Mouse (Mus musculus) limb, embryonic 14.5 days (tissue): ENCODE measurements at regions not wholly inside any gene's neighbourhood (a gene's known extent, or its start where the extent isn't known, plus 50 kb on each side); places are given as distances from the start of the nearest gene placed in this dataset.

Source experiments
- ATAC-seq: fragments of 200-750 bp; cut with Nextera tagmentation; 2 replicates; pipeline ENCODE4 v1.8.0; 2017; ENCODE audit warnings: low read depth, moderate number of reproducible peaks, moderate TSS enrichment; ENCODE audit not compliant: low FRiP score
- DNase-seq: peaks from one replicate; pipeline ENCODE4 v3.0.0-alpha.2; 2015; ENCODE audit warnings: low spot score
- H3K27ac ChIP-seq: fragments of 300-500 bp; sonication (generic); replicated peaks from 2 replicates; pipeline ENCODE4 v1.5.1; 2014; ENCODE audit warnings: low read depth, mild to moderate bottlenecking, low read length, moderate library complexity, mixed read lengths
- H3K27me3 ChIP-seq: fragments of 300-500 bp; sonication (generic); 2 replicates; pipeline ENCODE4 v1.6.1; 2014; ENCODE audit warnings: low read length, mixed read lengths; ENCODE audit not compliant: control insufficient read depth, insufficient read depth
- H3K36me3 ChIP-seq: fragments of 300-500 bp; sonication (generic); 2 replicates; pipeline ENCODE4 v1.6.1; 2014; ENCODE audit warnings: mild to moderate bottlenecking, low read length, moderate library complexity, mixed read lengths; ENCODE audit not compliant: control insufficient read depth, insufficient read depth
- H3K4me1 ChIP-seq: fragments of 300-500 bp; sonication (generic); 2 replicates; pipeline ENCODE4 v1.6.1; 2014; ENCODE audit warnings: antibody characterized with exemption, low read length, mixed read lengths; ENCODE audit not compliant: control insufficient read depth, insufficient read depth
- H3K4me2 ChIP-seq: fragments of 300-500 bp; sonication (generic); replicated peaks from 2 replicates; pipeline ENCODE4 v1.6.1; 2014; ENCODE audit warnings: low read depth, mild to moderate bottlenecking, low read length, moderate library complexity; ENCODE audit not compliant: severe bottlenecking
- H3K4me3 ChIP-seq: fragments of 300-500 bp; sonication (generic); replicated peaks from 2 replicates; pipeline ENCODE4 v1.5.1; 2014; ENCODE audit warnings: low read length
- H3K9ac ChIP-seq: fragments of 300-500 bp; sonication (generic); 2 replicates; pipeline ENCODE4 v1.6.1; 2014; ENCODE audit warnings: mild to moderate bottlenecking, low read depth, low read length, moderate library complexity; ENCODE audit not compliant: severe bottlenecking
- H3K9me3 ChIP-seq: fragments of 300-500 bp; sonication (generic); 2 replicates; pipeline ENCODE4 v1.6.1; 2016; ENCODE audit warnings: low read length; ENCODE audit not compliant: control insufficient read depth
- POLR2A ChIP-seq: fragments of 200-500 bp; IDR thresholded peaks from 2 replicates; pipeline ENCODE4 v1.8.0; 2012; ENCODE audit warnings: inconsistent platforms, mild to moderate bottlenecking, moderate library complexity, borderline replicate concordance; ENCODE audit not compliant: insufficient read depth, insufficient read length; ENCODE audit errors: extremely low read depth
- WGBS: fragments of 180-500 bp; shearing (Covaris S2); extraction: QIAGEN DNeasy Blood & Tissue Kit; methylation state at CpG from one replicate; pipeline ENCODE4 v1.1.7; 2014; 5-methylcytosine and 5-hydroxymethylcytosine counted together

DNA sequence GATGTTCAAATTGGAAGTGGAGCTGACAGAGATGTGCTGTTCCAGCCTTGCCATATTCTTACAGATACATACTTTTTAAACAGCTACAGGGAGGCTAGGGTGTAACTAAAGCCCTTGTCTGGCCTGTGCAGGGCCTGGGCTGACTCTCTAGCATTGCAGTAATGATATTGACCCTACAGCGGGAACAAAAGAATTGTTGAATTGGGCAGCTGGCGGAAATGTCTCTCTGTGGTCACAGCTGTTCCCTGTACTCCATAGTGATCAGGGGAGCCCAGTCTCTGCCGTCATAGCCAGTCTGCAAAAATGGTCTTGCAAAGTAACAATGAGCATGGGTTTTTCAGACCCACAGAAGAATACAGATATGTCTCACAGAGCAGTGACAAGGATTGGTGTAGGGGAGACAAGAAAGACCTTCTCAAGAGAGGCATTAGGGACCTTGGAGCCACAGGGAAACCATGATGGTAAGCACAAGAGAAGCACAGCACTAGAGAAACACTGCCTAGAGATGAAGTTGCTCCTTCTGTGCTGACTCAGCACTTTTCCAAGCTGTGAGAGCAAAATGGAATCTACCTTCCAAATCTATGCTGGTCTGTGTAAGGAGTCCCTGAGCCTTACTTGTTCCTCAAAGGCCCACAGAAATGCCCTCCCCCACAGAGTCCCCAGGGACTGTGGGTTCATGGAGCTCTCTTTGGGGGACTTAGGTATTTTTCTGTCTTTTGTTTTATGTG, 111.2 kb upstream of the Gm12830 start:
- Histone ChIP-seq H3K27me3 (0 out of 2 replicates have a peak, but pooled peaks cover 4% of the 10 kb centered on the region), H3K4me2 (no peak overlapping the region), H3K36me3 (no peaks in the 10 kb centered on the region), H3K9ac (no peak overlapping the region), H3K27ac (no peak overlapping the region), H3K4me3 (no peak overlapping the region), H3K4me1 (peaks cover 4% of the 10 kb centered on the region), H3K9me3 (no peaks in the 10 kb centered on the region)
- peak; percentile 29 for DNase-seq
- WGBS = 78% methylated on average over 3 of the region's 3 CpGs
- no peak for TF ChIP-seq POLR2A
- peak; percentile 66; the same call in 1 of the 2 replicates for ATAC-seq

DNA sequence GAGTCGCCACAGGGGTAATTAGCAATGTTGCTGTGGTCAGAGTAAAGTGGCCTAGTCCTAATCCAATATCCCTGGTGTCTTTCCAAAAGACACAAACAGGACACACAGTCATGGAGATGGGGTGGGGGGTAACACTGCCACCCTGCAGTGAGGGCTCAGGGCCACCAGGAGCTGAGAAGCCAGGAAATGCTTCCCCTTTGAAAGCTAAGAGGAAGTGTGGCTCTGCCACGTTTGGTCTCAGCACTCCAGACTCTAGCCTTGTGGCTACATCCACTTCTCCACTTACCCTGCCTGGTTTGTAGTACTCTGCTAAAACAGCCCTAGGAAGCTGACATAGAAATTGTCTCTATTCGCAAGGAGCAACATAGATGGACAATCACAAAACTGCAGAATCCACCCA, 110.4 kb upstream of the Gm12830 start:
- DNase-seq (no peak), ATAC-seq (no peak)
- Histone ChIP-seq H3K4me2 (no peak overlapping the region), H3K27me3 (0 out of 2 replicates have a peak, but pooled peaks cover 4% of the 10 kb centered on the region), H3K9ac (no peak overlapping the region), H3K36me3 (no peaks in the 10 kb centered on the region), H3K9me3 (no peaks in the 10 kb centered on the region), H3K4me3 (no peak overlapping the region), H3K4me1 (no peaks in the 10 kb centered on the region), H3K27ac (no peak overlapping the region)
- 58% methylated on average over 3 of the region's 3 CpGs for WGBS
- no peak for TF ChIP-seq POLR2A

DNA sequence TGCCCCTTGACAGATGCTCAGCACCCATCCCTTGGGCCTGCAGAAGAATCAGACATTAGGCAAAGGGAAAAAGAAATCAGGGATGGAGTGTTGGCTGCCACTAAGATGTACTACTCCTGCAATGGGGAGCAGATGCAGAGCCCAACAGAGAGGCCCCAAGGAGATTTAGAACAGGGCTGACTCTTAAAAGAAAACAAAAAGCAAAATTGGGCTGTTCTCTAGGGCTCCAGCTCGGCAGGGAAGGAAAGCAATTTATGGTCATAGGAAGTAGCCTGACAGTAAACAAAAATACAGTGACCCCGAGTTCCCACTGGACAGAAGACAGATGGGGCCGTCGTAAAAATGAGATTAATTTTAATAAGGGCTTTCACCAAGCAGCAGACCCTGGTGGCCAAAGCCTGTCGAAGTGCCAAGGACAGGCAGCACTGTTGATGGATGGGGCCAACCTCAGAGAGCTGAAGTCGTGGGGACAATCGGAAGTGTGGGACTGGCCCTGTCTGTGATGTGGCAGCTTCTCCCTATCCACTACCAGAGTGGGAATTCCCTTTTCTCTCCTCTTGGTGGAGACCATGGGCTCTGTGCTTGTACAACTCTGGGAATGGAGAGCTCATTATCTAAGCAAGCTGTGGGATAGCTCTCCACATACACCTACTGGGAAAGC, 109.4 kb upstream of the Gm12830 start:
- Histone ChIP-seq H3K4me1 (no peaks in the 10 kb centered on the region), H3K27me3 (0 out of 2 replicates have a peak, but pooled peaks cover 4% of the 10 kb centered on the region), H3K4me2 (no peak overlapping the region), H3K4me3 (no peak overlapping the region), H3K27ac (no peak overlapping the region), H3K9ac (no peak overlapping the region), H3K36me3 (no peaks in the 10 kb centered on the region), H3K9me3 (no peaks in the 10 kb centered on the region)
- TF ChIP-seq POLR2A = no peak
- 19% methylated on average over 7 of the region's 7 CpGs for WGBS
- DNase-seq (no peak), ATAC-seq (no peak)

DNA sequence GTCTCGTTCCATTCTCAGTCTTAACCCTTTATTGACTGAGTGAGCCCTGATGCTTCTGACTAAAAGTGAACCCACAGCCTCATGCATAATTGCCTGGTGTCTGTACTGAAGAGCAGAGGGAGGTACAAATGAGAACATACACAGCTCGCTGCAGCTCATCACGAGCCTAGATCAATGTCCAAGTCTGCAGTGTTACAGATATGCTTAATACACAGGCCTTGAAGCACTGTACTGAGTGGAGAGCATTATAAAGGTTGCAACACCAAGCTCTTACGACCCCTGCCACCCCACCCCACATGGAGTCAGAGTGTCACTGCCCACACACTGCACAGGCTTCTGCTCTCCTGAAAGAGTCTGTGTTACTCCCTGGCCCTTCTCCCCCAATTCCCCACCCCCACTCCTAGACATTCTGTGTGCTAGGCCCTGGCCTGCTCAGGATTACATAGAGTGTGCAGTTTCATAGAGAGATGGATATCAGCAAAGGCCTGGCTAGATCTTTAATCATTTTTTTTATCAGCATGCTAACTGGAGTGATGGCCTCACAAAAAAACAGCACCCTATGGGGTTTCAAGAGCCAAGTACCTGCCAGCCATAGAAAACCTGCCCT, 108.5 kb upstream of the Gm12830 start:
- no peak for TF ChIP-seq POLR2A
- Histone ChIP-seq H3K36me3 (no peaks in the 10 kb centered on the region), H3K27ac (no peak overlapping the region), H3K4me3 (no peak overlapping the region), H3K9ac (no peak overlapping the region), H3K9me3 (peaks cover 4% of the 10 kb centered on the region; the same call in 1 of the 2 replicates), H3K4me2 (no peak overlapping the region), H3K27me3 (0 out of 2 replicates have a peak, but pooled peaks cover 4% of the 10 kb centered on the region), H3K4me1 (no peaks in the 10 kb centered on the region)
- ATAC-seq = no peak
- DNase-seq = no peak
- WGBS = 61% methylated on average over 4 of the region's 4 CpGs

DNA sequence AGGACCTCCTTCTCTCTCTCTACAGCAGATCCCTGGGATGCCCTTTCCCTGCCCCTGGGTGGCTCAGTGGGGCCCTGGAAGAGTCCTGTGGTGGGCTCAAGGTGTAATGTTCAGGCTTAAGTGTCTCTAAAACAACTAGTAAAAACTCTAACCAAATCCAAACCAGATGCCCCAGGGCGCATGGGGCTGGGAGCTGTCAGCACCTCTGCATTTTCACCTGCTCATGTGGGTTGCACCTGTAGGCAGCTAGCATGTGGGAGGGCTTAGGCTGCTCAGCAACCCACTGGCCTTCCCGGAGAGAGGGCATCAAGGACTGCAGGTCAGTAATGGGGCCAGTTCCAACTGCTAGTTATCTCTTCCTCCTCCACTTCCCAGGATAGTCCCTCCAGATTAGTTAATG, 104.8 kb upstream of the Gm12830 start:
- no peak overlapping the region for H3K27ac ChIP-seq
- no peak overlapping the region for H3K4me3 ChIP-seq
- WGBS = 9% methylated on average over 2 of the region's 2 CpGs
- H3K9ac ChIP-seq = no peak overlapping the region
- no peak for DNase-seq
- H3K27me3 ChIP-seq = 0 out of 2 replicates have a peak, but pooled peaks cover 4% of the 10 kb centered on the region
- H3K4me2 ChIP-seq = no peak overlapping the region
- TF ChIP-seq POLR2A = no peak
- no peak for ATAC-seq
- no peaks in the 10 kb centered on the region for H3K36me3 ChIP-seq
- H3K9me3 ChIP-seq = peaks cover 5% of the 10 kb centered on the region; the same call in 1 of the 2 replicates
- peaks cover 18% of the 10 kb centered on the region for H3K4me1 ChIP-seq
